Mouse (Mus musculus) ES-Bruce4 (cell line): ENCODE data around the gene Gm20662.

Source experiments
- CTCF ChIP-seq: IDR thresholded peaks from one replicate; pipeline ENCODE4 v1.8.1; 2011; ENCODE audit warnings: low read depth, low read length
- POLR2A ChIP-seq: IDR thresholded peaks from one replicate; pipeline ENCODE4 v1.8.1; 2011; ENCODE audit warnings: low read length; ENCODE audit not compliant: insufficient read depth

DNA sequence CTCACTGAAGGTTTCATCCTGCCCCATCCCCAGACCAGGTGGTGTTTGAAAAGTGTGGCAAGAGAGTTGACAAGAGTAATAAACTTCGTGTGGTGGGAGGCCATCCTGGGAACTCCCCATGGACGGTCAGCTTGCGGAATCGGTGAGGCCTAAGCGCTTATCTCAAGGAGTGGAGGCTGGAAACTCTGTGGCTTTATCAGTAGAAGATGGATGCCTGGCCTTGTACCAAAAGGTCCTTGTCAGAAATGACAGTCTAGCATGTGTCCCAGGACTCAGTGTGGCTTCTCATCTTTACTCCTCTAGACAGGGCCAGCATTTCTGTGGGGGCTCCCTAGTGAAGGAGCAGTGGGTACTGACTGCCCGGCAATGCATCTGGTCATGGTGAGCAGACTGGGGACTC is 87.4 kb downstream of the Gm20662 start:
- TF ChIP-seq CTCF = no peak
- no peak for TF ChIP-seq POLR2A
